Mouse (Mus musculus) kidney, postnatal 36 days (tissue): ENCODE measurements around the gene Sorcs2.
"Not testable (repeated sequence)": the region's sequence is repeated elsewhere in the genome, so short reads cannot be mapped to it uniquely, and the experiment has no call there.

Source experiments
- DNase-seq, 2 experiments: peaks; one replicate each; pipeline ENCODE4 v3.0.0; 2021 to 2022; ENCODE audit warnings: mixed read lengths in 2 of 2

Sorcs2 gene

DNA sequence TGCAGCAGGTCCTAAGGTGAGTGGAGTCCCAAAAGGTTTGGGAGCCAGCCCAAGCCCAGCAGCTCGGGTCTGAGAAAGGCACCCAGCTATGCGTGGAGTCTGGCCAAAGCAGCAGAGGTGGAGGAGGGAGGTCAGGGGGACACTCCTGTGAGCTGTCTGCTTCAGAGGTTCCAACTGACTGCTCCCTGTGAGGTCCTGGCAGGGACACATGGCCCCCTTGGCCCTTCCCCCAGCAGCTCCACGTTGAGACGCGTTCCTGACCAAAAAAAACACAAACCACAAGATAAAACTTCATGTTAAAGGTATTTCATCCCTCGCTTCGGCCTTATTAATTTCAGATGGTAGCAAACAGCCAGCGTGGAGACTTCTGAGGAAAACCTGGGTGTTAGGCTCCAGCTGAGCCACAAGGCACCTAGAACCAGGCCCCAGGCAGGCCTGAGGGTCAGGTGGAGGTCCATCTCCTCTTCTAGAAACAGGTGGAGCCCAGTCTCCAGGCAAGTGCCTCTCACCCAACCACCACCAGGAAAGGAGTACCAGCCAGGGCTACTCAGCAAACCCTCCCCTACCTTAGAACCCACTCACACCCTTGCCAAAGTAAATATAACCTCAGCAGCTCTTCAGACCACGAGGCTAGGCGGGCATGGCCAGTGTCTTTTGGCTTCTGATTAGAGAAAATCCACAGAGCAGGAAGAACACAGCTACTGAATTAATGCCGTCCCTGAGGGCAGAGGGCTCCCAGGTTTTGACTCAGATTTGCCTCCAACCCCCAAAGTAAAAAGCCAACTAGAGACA lies 104.6 kb downstream of the Sorcs2 start:
- DNase-seq = peak; percentile 42 to 43

DNA sequence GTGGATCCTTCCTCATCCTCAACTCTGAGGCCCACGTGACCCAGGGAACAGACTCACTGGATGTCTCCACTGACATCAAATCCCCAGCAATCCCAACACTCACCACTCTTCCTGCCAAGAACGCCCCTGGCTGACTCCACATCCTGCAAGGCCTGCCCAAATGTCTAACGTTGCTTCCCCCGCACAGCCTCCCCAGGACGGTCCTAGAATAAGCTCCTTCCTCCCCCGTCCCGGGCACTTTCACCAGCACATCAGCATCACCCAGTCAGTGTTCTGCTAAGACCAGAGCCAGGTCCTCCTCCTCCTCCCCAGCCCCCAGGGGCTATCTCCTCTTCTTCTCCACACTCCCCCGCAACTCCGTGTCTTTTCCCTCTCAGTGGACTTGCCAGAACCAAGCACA lies 105.6 kb downstream of the Sorcs2 start:
- no peak for DNase-seq

DNA sequence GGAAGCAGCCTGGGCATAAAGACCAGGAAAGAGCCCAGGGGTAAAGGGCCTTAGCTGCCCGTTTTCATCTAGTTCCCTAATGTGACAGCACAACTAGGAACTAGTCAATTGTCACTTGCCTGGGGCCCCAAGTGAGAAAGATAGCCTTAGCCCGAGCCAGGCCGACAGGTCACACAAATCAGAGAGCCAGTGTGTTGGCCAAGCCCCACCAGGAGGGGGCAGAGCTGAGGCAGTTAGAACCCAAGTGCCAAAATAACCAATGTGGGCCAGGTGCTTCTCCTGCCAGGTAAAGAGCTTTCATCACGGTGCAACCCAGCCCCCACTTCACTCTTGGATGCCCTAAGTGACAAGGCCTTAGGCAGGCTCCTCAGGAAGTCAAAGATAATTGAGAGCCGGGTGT lies 106.7 kb downstream of the Sorcs2 start:
- DNase-seq = peak; percentile 22 to 69

DNA sequence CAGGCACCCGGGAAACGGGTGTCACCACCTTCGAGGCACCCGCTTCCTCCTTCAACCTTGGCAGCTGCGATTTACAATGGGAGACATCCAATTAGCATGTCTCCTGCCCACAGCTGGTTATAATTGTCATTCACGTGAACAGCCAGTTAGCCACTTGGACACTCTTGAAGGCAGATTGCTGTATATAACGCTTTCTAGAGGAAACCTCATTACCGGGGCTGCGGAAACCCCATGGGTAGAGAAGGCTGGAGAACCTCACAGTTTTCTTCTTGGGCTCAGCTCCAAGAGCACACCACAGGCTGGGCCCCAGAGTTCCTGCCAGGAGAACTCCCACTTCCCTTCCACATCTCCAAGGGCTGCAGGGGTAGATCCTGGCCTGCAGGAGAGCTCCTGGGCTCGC lies 112.5 kb downstream of the Sorcs2 start:
- no peak for DNase-seq

DNA sequence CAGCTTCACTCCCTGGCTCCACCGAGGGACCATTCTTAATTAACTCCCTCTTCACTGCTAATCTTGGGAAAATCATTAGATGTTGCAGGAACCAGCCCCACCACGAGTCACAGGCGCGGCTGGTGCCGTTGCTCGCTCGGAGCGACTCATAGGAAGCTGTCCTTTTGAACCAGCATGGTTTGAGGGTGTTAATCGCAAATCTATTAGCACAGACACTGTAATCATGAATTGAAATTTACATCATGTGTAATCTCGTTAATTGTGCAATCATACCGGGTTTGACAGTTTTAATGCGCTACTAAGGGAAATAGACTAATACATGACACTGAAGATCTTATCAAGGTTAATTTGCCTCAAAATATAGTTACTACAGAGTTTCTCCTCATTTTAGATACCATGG lies 118.0 kb downstream of the Sorcs2 start:
- DNase-seq = no peak

DNA sequence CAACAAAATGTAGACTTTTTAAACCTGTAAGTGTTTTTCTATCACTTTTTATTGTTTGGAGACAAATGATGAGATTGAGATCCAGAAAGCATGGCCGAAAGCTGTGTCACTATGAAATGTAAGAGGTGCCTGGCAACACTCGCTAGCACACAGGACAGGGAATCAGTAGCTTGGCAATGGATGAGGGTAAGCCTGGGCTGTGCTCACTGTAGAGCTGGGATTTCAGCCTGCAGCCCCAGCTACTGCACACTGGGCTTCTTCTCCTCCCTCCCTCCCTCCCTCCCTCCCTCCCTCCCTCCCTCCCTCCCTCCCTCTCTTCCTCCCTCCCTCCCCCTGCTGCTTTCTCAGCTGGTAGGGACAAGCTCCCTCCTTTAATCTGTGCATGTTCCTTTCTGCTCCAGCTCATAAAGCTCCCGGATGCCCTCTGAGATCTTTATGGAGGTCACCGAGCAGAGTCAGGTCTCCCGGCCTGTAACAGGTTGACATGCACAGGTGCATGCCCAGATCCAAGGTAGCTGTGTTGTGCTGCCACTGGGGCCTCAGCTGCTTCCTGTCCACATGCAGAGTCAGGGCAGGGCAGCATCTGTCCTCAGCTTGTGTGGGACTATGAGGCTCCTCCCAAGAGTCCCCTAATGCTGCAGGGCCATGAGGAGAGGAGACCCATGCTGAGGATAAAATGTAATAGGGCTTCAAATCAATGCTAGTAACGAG lies 123.1 kb downstream of the Sorcs2 start:
- DNase-seq = no peak

DNA sequence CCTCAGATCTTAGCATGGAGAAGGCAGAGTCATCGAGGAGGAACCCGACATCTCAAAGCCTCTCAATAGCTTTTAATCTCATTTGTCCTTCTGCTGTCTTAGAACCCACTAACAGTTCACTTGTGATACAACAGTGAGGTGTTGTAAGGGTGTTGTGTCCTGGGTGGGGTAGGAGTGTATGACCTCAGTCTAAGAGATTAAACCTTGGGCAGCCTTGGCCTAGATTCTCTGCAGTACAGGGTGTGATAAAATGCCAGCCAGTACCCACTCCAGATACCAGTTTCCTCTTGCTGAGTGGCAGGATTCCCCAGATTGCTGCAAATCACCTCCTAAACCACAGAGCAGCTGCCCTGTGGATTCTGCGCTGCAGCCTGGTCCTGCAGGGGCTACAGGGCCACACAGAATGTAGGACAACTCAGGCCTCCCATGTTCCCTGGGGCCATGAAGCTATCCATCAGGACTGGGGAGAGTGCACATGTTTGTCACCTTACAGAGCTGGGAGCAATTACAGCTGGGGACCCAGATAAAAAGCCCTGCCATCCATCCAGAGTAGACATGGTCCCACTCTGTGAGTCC lies 130.7 kb downstream of the Sorcs2 start:
- DNase-seq = no peak

DNA sequence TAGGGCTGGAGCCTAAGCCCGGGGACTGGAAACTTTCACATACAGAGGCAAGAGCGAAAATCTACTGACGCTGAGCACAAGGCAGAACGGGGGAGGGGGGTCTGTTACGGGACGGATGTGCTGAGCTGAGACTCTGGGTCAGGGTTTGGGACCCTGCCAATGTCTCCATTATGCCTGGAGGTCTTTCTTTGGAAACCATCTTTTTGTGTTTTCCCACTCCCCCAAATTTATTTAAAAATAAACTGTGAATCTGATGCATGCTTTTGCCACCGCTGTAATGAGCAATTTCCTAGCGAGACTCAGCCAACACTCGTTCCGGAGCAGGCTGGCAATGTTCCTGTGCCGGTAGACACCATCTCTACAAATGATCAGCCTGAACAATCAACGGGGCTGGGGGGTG lies 137.1 kb downstream of the Sorcs2 start:
- DNase-seq = no peak

DNA sequence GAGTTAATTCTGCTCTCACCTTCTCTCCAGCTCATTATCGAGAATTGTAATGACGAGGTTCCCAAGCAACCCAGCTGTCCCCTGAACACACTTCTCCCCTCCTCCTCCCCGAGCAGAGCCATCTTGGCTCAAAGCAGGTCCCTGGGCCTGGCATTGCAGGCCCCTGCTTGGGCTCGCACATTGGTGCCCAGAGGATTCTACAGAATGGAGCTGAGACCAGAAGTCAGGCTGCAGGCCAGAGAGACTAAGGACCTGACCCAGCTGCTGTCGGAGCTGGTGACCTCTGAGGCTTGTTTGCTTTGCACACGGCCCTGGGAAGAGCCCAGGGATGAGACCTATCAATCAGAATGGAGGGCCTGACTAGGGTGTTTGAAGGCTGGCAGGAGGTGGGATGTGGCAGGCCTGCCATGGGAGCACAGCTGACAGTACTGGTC lies 138.2 kb downstream of the Sorcs2 start:
- DNase-seq = no peak

DNA sequence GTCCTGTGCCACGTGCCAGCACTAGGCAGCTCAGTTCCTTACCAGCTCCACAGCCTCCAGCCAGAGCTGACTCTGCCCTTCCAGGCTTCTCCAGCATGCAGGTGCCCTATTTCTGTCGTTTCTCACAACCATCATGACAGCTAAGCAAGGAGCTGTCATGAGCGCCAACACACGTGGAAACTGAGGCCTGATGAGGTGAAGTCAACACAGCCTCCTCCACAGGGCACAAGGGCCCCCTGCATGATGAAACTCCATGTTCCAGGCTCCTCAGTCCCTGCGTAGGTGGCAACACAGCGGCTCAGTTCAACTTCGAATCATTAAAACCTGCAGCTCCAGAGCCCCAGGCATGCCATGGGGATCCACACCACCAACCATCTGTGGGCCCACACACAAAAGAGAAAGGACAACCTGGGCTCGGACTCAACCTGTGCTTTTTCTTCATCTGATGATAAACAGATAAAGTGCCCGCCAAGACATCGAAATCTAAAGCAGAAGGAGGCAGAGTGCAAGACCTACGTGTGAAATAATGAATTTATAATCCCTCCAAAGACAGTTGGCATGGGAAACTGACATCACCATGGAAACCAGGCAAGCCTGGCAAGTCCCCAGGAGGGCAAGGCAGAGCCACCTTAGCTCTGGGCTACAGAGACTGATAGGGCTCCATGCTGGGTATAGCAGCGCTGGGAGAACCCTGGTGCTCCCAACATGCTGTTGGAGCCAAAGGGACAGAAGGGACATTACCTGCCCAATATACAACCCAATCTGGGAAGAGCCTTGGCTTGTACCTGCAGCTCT lies 139.4 kb downstream of the Sorcs2 start:
- DNase-seq = no peak

DNA sequence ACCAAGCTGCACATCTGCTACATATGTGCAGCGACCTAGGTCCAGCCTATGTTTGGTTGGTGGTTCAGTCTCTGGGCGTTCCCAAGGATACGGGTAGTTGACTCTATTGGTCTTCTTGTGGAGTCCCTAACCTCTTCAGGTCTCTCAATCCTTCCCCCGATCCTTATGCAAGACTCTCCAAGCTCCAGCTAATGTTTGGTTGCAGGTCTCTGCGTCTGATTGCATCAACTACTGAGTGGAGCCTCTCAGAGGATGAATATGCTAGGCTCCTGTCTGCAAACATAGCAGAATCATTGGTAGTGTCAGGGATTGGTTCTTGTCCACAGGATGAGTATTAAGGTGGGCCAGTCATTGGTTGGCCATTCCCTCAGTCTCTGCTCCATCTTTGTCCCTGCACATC lies 140.9 kb downstream of the Sorcs2 start:
- no peak for DNase-seq

DNA sequence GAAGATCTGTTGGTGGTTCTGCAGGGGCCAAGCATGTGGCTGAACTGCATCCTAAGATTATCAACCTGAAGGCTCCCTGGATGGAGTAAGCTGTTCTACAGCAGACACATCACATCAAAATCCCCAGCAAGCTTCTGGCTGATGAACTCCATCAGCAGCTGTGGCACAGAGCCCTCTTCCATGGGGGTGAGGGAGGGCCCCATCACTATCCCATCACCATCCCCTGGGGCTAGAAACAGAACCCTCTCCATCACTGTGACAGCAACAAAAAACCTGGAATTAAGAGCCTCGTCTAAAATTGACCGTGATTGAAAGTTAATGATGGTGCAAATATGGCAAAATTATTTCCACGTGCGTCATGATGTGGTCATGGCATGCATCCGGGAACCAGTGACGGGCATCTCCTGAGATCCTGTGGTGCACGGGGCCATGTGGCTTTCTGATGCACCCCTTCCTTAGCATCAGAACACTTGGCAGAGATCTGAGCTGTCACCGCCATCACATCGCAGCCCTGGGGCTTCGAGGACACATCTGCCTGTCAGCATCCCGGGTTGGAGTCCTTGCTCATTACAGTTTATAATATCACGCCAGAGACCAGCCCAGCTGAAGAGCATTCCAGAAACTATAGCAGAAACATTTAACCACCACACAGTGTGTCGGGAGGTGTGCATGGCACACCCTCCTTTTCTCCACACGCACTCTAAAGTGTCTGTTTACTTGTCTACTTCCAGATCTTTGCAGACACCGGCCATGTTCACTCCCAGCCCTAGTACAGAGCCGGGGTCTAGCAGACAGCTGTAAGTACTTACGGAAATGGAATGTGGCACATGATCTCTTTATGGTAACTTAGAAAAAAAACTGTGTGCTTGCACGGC lies 143.1 kb downstream of the Sorcs2 start:
- DNase-seq = no peak

DNA sequence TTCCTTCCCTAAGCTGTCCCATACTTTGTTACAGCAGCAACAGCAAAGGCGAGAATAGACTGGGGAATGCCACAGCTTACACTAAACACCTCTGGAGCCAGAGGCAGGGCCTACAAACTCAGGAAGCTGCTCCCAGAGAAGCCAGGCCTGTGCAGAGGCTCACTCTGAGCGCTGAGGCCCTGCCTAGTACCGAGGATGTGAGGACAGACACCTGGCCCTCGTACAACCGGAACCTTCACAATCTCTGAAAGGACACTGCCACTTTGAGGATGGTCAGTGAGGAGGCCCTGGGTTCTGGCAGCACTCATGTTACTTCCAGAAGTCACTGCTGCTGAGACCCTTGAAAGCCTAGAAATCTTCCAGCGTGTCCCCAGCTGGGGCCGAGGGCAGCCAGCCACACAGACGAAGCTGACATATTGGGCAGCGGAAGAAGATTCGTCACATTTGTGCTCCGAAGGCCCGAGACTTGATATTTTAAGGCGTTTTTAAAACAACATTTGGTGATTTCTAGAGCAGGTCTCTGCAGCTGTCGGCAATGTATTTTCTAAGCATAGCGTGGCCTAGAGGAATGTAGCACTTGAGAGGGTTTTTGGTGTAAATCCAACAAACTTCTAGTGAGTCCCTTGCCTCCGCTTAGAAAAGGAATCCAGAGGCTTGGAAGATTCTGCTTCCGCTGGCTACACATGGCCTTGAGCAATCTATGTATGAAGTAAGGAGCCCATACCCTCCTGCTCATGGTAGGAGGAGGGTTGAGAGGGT lies 145.0 kb downstream of the Sorcs2 start:
- no peak for DNase-seq

DNA sequence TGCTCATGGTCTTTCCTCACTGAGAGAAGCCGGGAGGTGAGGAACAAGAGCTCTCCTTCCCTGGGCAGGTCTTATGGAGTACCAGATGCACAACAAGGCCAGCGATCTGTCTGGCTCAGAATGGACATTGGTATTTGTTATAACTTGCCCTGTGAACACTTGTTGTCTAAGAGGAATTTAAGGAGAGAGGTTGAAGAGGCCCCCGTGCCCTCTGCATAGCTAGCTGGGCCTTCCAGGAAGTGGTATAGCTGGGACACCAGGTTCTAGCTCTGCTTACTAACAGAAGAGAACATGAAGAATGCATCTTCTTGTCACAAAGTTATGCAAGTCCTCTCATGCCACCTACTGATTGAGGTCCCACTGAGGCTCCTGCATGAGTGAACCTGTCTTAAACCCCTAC lies 149.9 kb downstream of the Sorcs2 start:
- no peak for DNase-seq

DNA sequence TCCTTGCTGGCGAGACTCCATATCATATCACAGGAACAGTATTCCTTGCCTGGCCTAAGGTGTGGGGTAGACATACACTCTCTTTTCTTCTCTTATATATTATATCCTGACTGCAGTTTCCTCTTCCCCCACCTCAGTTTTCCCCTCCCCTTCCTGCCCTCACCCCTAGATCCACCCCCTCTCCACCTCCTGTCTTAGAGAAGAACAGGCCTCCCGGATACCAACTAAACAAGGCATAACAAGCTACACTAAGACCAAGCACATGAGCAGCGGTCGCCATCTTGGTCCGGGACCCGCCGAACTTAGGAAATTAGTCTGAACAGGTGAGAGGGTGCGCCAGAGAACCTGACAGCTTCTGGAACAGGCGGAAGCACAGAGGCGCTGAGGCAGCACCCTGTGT lies 160.4 kb downstream of the Sorcs2 start:
- DNase-seq = not testable (repeated sequence)

DNA sequence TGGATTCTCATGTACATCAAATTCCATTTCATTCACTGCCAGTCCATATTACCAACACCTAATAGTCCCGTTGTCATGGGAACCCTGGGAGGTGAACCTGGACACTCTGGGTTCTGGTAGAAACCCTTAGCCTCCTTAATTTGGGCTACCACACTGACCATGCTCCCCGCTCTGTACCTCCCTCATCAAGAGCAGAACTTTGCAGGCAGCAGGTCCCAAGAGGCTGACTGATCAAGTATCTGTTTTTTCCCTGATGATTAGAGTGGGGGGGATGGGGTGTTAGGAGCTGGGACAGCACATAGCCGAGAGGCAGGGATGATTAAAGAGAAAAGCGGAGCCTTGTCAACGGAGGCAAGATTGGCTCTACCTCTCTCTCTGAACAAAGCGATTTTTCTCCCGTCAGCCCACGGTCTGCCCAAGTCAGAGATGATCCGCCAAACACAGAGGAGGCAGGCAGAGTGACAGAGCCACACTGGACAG lies 167.6 kb downstream of the Sorcs2 start:
- no peak for DNase-seq

DNA sequence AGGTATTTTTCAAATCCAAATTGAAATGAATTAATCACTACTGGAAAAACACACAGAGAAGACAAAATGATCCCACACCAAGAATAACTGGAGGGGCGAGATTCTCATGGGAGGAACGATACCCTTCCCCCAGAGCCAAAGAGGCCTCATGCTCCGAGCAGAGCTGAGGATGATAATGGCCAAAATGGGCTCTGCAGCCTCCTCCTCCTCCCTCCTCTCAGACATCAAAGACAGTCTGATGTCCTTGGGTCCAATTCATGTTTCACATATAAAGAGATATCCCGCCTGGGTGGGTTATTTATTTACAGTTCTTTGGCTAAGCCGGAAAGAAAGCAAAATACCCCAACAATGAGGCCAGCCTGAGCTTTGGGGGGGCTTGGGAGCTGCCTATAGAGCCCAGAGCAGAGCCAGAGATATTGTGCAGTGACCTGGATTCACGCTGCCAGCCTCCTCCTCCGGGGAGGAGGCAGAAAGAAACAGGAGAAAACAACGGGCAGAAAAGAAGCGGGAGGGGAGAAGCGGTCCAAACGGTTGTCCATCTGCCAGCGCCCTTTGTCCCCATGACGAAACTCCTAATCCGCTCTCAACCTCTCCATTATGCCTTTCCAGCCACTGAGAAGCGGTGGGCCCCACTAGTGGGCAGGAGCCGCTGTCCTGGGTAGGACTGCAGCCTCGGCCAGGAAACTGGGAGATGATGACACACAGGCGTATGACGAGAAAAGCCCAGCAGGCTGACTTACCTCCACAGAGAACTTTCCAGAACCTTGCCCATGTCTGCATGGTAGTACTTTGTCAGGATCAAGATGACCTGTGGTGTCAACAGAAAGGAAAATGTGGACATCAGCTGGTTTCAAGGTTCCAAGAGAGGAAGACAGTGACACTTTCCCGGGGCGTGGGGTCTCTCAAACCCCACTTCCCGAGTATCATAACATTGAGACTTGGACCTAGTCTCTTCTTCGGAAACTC lies 169.3 kb downstream of the Sorcs2 start:
- peak; percentile 17 to 42 for DNase-seq

DNA sequence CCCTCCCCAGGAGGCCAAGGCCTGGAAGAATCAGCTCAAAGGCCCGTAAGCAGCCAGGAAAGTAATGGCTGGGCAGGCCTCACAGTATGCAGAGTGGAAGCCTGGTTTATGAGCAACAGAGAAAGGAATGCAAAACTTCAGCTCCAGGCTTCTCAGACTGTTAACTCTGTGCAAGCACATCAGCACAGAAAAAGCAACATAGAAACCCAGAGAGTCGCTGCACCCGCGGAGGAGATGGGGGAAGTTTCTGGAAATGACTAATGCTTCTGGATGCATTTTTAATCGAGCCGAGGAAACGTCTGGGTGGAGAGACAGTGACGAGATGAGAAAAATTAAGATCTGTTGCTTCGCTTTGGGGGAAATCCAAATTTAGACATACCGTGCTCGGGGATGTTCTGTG lies 171.6 kb downstream of the Sorcs2 start:
- no peak for DNase-seq

DNA sequence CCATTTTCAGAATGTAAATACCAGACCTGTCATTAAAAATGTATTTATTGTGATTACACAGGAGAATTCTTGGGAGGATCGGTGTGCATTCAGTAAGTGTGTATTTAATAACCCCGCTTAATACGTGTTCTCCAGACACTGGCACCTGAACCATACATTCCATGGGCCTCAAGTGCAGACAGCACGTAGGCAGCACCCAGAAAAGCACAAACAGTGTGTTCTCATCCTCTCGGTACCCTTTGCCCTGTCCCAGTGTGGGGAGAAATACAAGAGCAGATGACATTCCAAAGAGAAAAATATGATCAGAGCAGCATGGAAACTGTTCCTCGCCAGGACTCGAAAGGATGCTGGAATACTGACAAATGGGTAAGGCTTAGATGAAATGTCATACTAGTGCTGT lies 172.1 kb downstream of the Sorcs2 start:
- no peak for DNase-seq

DNA sequence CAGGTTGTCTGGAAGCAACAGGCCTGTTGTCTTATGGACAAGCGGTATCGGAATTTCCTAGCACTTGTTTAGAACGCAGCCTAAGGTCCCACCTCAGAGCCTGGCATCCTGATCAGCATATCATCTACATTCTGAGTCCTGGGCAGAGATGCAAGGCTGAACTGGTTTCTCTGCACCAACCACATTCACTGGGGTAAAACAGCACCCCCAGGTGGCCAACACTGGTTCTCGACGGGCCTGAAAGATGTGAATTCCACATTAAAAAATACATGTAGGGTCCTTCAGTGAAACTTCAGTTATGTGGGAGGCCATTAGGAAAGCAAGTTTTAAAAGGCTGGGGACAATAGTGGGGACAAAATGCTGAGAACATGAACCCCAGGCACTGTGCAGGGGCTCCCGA lies 174.2 kb downstream of the Sorcs2 start:
- DNase-seq = peak; percentile 45 to 75
